Mouse (Mus musculus) MEL (cell line): Measurements from ENCODE around the gene Ergic3.

ENCODE experiments used
- BHLHE40 ChIP-seq: IDR thresholded peaks from 2 replicates; pipeline ENCODE4 v1.6.1; 2012; ENCODE audit warnings: low read depth, mild to moderate bottlenecking, inconsistent platforms, low read length, improper control_type of control experiment, borderline replicate concordance
- MAZ ChIP-seq: IDR thresholded peaks from 2 replicates; pipeline ENCODE4 v1.6.1; 2012; ENCODE audit warnings: low read depth, mild to moderate bottlenecking, inconsistent platforms, low read length, improper control_type of control experiment

- TF ChIP-seq BHLHE40 (no peak), MAZ (no peak)
Observed at GRCm38 (mm10) chr2:156025482-156025881, 17.6 kb downstream of the Ergic3 start.
